Mouse (Mus musculus): Measurements from ENCODE around the gene Ankib1.

DNA sequence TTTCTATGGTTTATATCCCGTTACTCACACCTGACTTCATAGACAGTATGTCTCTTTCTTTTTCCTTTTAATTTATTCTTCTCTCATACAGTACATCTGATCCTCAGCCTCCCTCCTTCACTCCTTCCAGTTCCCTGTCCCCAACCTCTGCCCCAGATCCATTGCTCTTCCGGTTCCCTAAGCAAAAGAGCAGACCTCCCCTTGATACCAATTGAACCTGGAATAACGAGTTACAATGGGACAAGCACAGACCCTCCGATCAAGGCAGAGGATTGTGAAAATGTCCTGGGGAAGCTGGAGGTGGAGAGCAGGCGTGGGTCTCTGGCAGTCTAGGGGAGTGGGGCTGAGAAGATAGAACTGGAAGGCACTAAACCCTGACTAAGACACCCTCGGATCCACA lies 151.8 kb downstream of the Ankib1 start, which contains the start of gene Tmbim7:
- TF ChIP-seq CTCF (IDR thresholded peaks at IDR 0.05; ENCODE audit: control insufficient read depth, insufficient read depth, low read length) (no peak), POLR2A (IDR thresholded peaks at IDR 0.05; ENCODE audit: borderline replicate concordance, control insufficient read depth, low read depth, low read length) (no peak)

All from bone marrow, adult 2 months (tissue).